Comparison of ENCODE assay signal across 8 mouse cellular contexts in genomic region chr1:93174399-93174798, GRCm38 (mm10). TPM values are rescaled to one million over a fixed set of nuclear protein-coding genes. Genes with fewer than 3 reads are reported as not detected.
DNase-seq lines count a peak whose midpoint lies in the region; ATAC-seq lines count a peak whose summit lies in the region.

No protein-coding gene starts in this region.

- no peak overlapping the region for H3K4me2 ChIP-seq in intestine, embryonic 15.5 days (replicated peaks)

- H3K27me3 ChIP-seq in intestine, embryonic 15.5 days (replicated peaks): peaks cover 8% of the 10 kb centered on the region; the same call in 1 of the 2 replicates

- no peaks in the 10 kb centered on the region for H3K36me3 ChIP-seq in intestine, embryonic 15.5 days

- H3K27ac ChIP-seq in intestine, embryonic 15.5 days: no peak overlapping the region

- H3K9ac ChIP-seq in intestine, embryonic 15.5 days: no peak overlapping the region

- WGBS in intestine, embryonic 15.5 days: under 1% methylated on average over 4 of the region's 4 CpGs

- intact Hi-C loops in gastrocnemius, postnatal 36 days (cut with DNase I): loop anchor here (10.0 kb wide), 2 partner anchors 130 to 330 kb away; partner anchors contain the start of gene Mterf4
- intact Hi-C loops in left cerebral cortex, postnatal 14 days (cut with DNase I): loop anchor here (5.0 kb wide), 1 partner anchor 133 kb away; the partner anchor contains the start of gene Mterf4

- H3K4me1 ChIP-seq in intestine, embryonic 15.5 days (replicated peaks): peaks cover 18% of the 10 kb centered on the region

- peak; percentile 69 for ATAC-seq in intestine, embryonic 15.5 days

- H3K9me3 ChIP-seq in intestine, embryonic 15.5 days: no peaks in the 10 kb centered on the region

- peak; percentile 74 to 83 for DNase-seq in adrenal gland, adult 18-20 months (ENCODE audit: low spot score in 2 of 2)
- peak; percentile 93 for DNase-seq in embryo, embryonic 10.5 days (ENCODE audit: low spot score)
- DNase-seq in gastrocnemius, postnatal 36 days: peak; percentile 76 to 79
- peak; percentile 74 to 83 for DNase-seq in left cerebral cortex, postnatal 14 days (ENCODE audit: low spot score in 2 of 2)
- DNase-seq in mesoderm, embryonic 11.5 days (ENCODE audit: low read depth, low spot score): peak; percentile 91
- peak; percentile 33 to 60 for DNase-seq in right cerebral cortex, postnatal 36 days (ENCODE audit: low spot score in 2 of 2)
- peak; percentile 73 to 79 for DNase-seq in urinary bladder, postnatal 36 days (ENCODE audit: low spot score in 2 of 2)

- no peak overlapping the region for H3K4me3 ChIP-seq in intestine, embryonic 15.5 days (replicated peaks)

RNA-seq across cellular contexts. Expression of gene Crocc2, which starts 5.9 kb away (rescaled TPM):
- total RNA-seq in adrenal gland, adult 18-20 months (2021): under 1 TPM in 1 of 2 experiments, not detected in 1; 0.03 TPM
- total RNA-seq in gastrocnemius, postnatal 36 days (2021): not detected
- 0.04 and 0.13 TPM in 2 replicates for polyA plus RNA-seq in intestine, embryonic 15.5 days (2015; fragmentation: Nextera tagmentation; extraction: Ambion mirVana)
- under 1 TPM; 0.07 to 0.19 TPM for total RNA-seq in left cerebral cortex, postnatal 14 days (2021)

RNA-seq across cellular contexts. Expression of gene 2310007B03Rik, which starts 13.7 kb away (rescaled TPM):
- total RNA-seq in adrenal gland, adult 18-20 months (2021): not detected
- not detected for total RNA-seq in gastrocnemius, postnatal 36 days (2021)
- polyA plus RNA-seq in intestine, embryonic 15.5 days (2015; fragmentation: Nextera tagmentation; extraction: Ambion mirVana): 8.7 and 10.4 TPM in 2 replicates
- not detected for total RNA-seq in left cerebral cortex, postnatal 14 days (2021)

RNA-seq across cellular contexts. Expression of gene Agxt, which starts 39.4 kb away (rescaled TPM):
- total RNA-seq in adrenal gland, adult 18-20 months (2021): not detected
- under 1 TPM in 1 of 2 experiments, not detected in 1; 0.28 TPM for total RNA-seq in gastrocnemius, postnatal 36 days (2021)
- polyA plus RNA-seq in intestine, embryonic 15.5 days (2015; fragmentation: Nextera tagmentation; extraction: Ambion mirVana): 0.59 and 0.62 TPM in 2 replicates
- not detected for total RNA-seq in left cerebral cortex, postnatal 14 days (2021)
